Comparison of ENCODE assay signal across 20 mouse cellular contexts in genomic region chrX:134889634-134890033, GRCm38 (mm10).
A peak's percentile ranks its signal among the peaks of the same experiment; 100 is the strongest.
DNase-seq lines count a peak whose midpoint lies in the region; ATAC-seq and TF ChIP-seq lines count a peak whose summit lies in the region.
"Had no signal": no experiment of that assay in that cellular context is flagged by ENCODE, and none has a peak within 500 bp of the region (broad histone marks: within the 10 kb centered on the region; RNA-seq: fewer than 3 reads in every experiment).

No protein-coding gene starts in this region.

- no peak overlapping the region for H3K4me2 ChIP-seq in liver, embryonic 14.5 days (ENCODE audit: low read depth)
- no peak overlapping the region for H3K4me2 ChIP-seq in liver, postnatal 0 days (ENCODE audit: low read depth, low read length)
- H3K4me2 ChIP-seq in stomach, postnatal 0 days (replicated peaks; ENCODE audit: low read depth), result no peak overlapping the region
- no peak overlapping the region for H3K4me2 ChIP-seq in hindbrain, embryonic 13.5 days
- H3K4me2 ChIP-seq: embryonic facial prominence, embryonic 13.5 days; embryonic facial prominence, embryonic 15.5 days; forebrain, embryonic 13.5 days had no signal

- no peaks in the 10 kb centered on the region for H3K36me3 ChIP-seq in liver, embryonic 14.5 days (replicated peaks; ENCODE audit: control insufficient read depth, insufficient read depth, low read depth)
- H3K36me3 ChIP-seq in liver, postnatal 0 days (replicated peaks; ENCODE audit: insufficient read depth, low read length), result no peaks in the 10 kb centered on the region
- H3K36me3 ChIP-seq in stomach, postnatal 0 days (ENCODE audit: control insufficient read depth, insufficient read depth, low read length), result no peaks in the 10 kb centered on the region
- no peaks in the 10 kb centered on the region for H3K36me3 ChIP-seq in hindbrain, embryonic 13.5 days
- H3K36me3 ChIP-seq: embryonic facial prominence, embryonic 13.5 days; embryonic facial prominence, embryonic 15.5 days had no signal

- DNase-seq in liver, embryonic 14.5 days (ENCODE audit: low read depth in 3 of 3, low spot score in 3 of 3), result no peak
- no peak for DNase-seq in liver, postnatal 0 days
- peak; percentile 26 for DNase-seq in 416B (ENCODE audit: low read depth)
- peak; percentile 9 for DNase-seq in NIH3T3 (ENCODE audit: low read depth)
- no peak for DNase-seq in stomach, postnatal 0 days (ENCODE audit: low spot score)
- DNase-seq: adrenal gland, adult 2 months; adrenal gland, postnatal 10 days; adrenal gland, postnatal 25 days; cerebellum, adult 11 months; cerebellum, adult 18-20 months; cerebellum, adult 8-10 months; cerebellum, adult 9-11 months; cerebellum, postnatal 14 days; cerebellum, postnatal 36 days; embryo, embryonic 11 days had no signal

- no peak for TF ChIP-seq EP300 in liver, embryonic 14.5 days (IDR thresholded peaks at IDR 0.05; ENCODE audit: low read depth)
- no peak for TF ChIP-seq EP300 in liver, postnatal 0 days (IDR thresholded peaks at IDR 0.05; ENCODE audit: low read depth)
- no peak for TF ChIP-seq EP300 in stomach, postnatal 0 days (optimal IDR thresholded peaks at IDR 0.05)

- WGBS in liver, embryonic 14.5 days (ENCODE audit: insufficient replicate concordance), result 65% methylated on average over 4 of the region's 4 CpGs
- whole genome bisulfite sequencing in liver, postnatal 0 days (ENCODE audit: insufficient replicate concordance), result 71% methylated on average over 4 of the region's 4 CpGs
- WGBS in stomach, postnatal 0 days, result 93% methylated on average over 4 of the region's 4 CpGs
- 88% methylated on average over 4 of the region's 4 CpGs for WGBS in hindbrain, embryonic 13.5 days

- H3K4me3 ChIP-seq in liver, embryonic 14.5 days (ENCODE audit: insufficient read depth in 1 of 2, low read depth in 2 of 2, low read length in 2 of 2), result no peak overlapping the region
- H3K4me3 ChIP-seq in liver, postnatal 0 days (ENCODE audit: low read depth, low read length), result no peak overlapping the region
- H3K4me3 ChIP-seq in stomach, postnatal 0 days (ENCODE audit: low read depth, low read length), result no peak overlapping the region
- no peak overlapping the region for H3K4me3 ChIP-seq in hindbrain, embryonic 13.5 days
- H3K4me3 ChIP-seq: embryonic facial prominence, embryonic 13.5 days; embryonic facial prominence, embryonic 15.5 days; forebrain, embryonic 13.5 days had no signal

- peaks cover 0 to 2% of the 10 kb centered on the region in 2 experiments; a peak in 2 of 4 replicates for H3K4me1 ChIP-seq in liver, embryonic 14.5 days (replicated peaks; ENCODE audit: control insufficient read depth in 2 of 2, insufficient read depth in 2 of 2, low read length in 1 of 2)
- H3K4me1 ChIP-seq in liver, postnatal 0 days (ENCODE audit: insufficient read depth), result no peaks in the 10 kb centered on the region
- H3K4me1 ChIP-seq in stomach, postnatal 0 days (replicated peaks; ENCODE audit: control insufficient read depth, insufficient read depth), result no peaks in the 10 kb centered on the region
- H3K4me1 ChIP-seq in hindbrain, embryonic 13.5 days (replicated peaks), result no peaks in the 10 kb centered on the region
- H3K4me1 ChIP-seq: embryonic facial prominence, embryonic 13.5 days; embryonic facial prominence, embryonic 15.5 days; forebrain, embryonic 13.5 days had no signal

- H3K27me3 ChIP-seq in liver, embryonic 14.5 days (ENCODE audit: control insufficient read depth, insufficient read depth, low read length), result no peaks in the 10 kb centered on the region
- no peaks in the 10 kb centered on the region for H3K27me3 ChIP-seq in liver, postnatal 0 days (ENCODE audit: insufficient read depth, low read length)
- no peaks in the 10 kb centered on the region for H3K27me3 ChIP-seq in stomach, postnatal 0 days (ENCODE audit: control insufficient read depth, insufficient read depth, low read length)
- 0 out of 2 replicates have a peak, but pooled peaks cover 3% of the 10 kb centered on the region for H3K27me3 ChIP-seq in hindbrain, embryonic 13.5 days
- H3K27me3 ChIP-seq: embryonic facial prominence, embryonic 15.5 days; forebrain, embryonic 13.5 days had no signal

- no peak overlapping the region for H3K9ac ChIP-seq in liver, embryonic 14.5 days (replicated peaks)
- H3K9ac ChIP-seq in liver, postnatal 0 days (replicated peaks), result no peak overlapping the region
- H3K9ac ChIP-seq in stomach, postnatal 0 days (ENCODE audit: low read length), result no peak overlapping the region
- no peak overlapping the region for H3K9ac ChIP-seq in hindbrain, embryonic 13.5 days
- H3K9ac ChIP-seq: embryonic facial prominence, embryonic 13.5 days; embryonic facial prominence, embryonic 15.5 days; forebrain, embryonic 13.5 days had no signal

- no peaks in the 10 kb centered on the region for H3K9me3 ChIP-seq in liver, embryonic 14.5 days (ENCODE audit: control insufficient read depth, low read length)
- no peaks in the 10 kb centered on the region for H3K9me3 ChIP-seq in liver, postnatal 0 days (ENCODE audit: low read length)
- H3K9me3 ChIP-seq in stomach, postnatal 0 days (ENCODE audit: control insufficient read depth, low read length), result no peaks in the 10 kb centered on the region
- no peaks in the 10 kb centered on the region for H3K9me3 ChIP-seq in hindbrain, embryonic 13.5 days
- H3K9me3 ChIP-seq: embryonic facial prominence, embryonic 13.5 days; embryonic facial prominence, embryonic 15.5 days; forebrain, embryonic 13.5 days had no signal

- ATAC-seq in liver, embryonic 14.5 days (ENCODE audit: insufficient read depth), result peak; percentile 58; the same call in 1 of the 2 replicates
- no peak for ATAC-seq in liver, postnatal 0 days
- no peak for ATAC-seq in stomach, postnatal 0 days (ENCODE audit: low FRiP score, low TSS enrichment)
- no peak for ATAC-seq in hindbrain, embryonic 13.5 days (ENCODE audit: low FRiP score)
- ATAC-seq: forebrain, embryonic 13.5 days; forebrain, embryonic 16.5 days had no signal

- H3K27ac ChIP-seq in liver, embryonic 14.5 days, result no peak overlapping the region
- H3K27ac ChIP-seq in liver, postnatal 0 days (ENCODE audit: low read depth), result no peak overlapping the region
- no peak overlapping the region for H3K27ac ChIP-seq in stomach, postnatal 0 days (replicated peaks)
- H3K27ac ChIP-seq in hindbrain, embryonic 13.5 days, result no peak overlapping the region
- H3K27ac ChIP-seq: embryonic facial prominence, embryonic 13.5 days; embryonic facial prominence, embryonic 15.5 days; forebrain, embryonic 13.5 days had no signal

- no peak for TF ChIP-seq CTCF in liver, embryonic 14.5 days (IDR thresholded peaks at IDR 0.05; ENCODE audit: low read depth)
- no peak for TF ChIP-seq CTCF in liver, postnatal 0 days (IDR thresholded peaks at IDR 0.05; ENCODE audit: low read depth)
- no peak for TF ChIP-seq CTCF in stomach, postnatal 0 days (IDR thresholded peaks at IDR 0.05; ENCODE audit: low read depth)

Comparison
In these comparisons a context has a peak if more than half of its experiments do, and no peak if none do; other contexts are left out.
1. DNase-seq: peak in 416B (single experiment) and NIH3T3 (single experiment); none in liver, embryonic 14.5 days (0 of 3), liver, postnatal 0 days (single experiment) and stomach, postnatal 0 days (single experiment).